Mouse (Mus musculus): ENCODE results near the gene Saa2.

DNA sequence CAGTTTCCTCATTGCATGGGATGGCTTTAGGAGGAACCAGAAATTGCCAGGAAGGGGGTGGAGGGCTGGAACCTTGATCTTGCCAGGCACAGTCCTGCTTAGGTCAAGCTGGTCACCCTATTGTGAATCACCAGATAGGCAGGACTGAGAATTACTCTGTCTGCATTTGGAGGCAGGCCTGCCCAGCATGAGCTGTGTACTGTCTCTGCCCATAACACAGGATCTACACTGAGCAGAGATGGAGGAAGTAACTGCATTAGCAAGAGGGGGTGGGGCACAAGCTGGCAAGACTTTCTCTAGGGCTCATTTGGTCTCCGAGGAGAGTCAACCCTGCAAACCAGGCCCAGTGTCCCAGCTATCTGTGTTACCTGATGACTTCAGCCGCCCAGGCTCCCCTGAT is 16.6 kb upstream of the Saa2 start:
- no peak for TF ChIP-seq POLR2A (IDR thresholded peaks at IDR 0.05; ENCODE audit: low read depth, low read length)
- TF ChIP-seq KAT2A (IDR thresholded peaks at IDR 0.05; ENCODE audit: insufficient replicate concordance, low read length), result no peak
- TF ChIP-seq MXI1 (IDR thresholded peaks at IDR 0.05; ENCODE audit: low read depth, low read length), result no peak
- TF ChIP-seq USF2 (conservative IDR thresholded peaks at IDR 0.05; ENCODE audit: low read depth, low read length), result no peak
- no peak for TF ChIP-seq BHLHE40 (IDR thresholded peaks at IDR 0.05; ENCODE audit: low read depth, low read length)
- TF ChIP-seq CTCF (conservative IDR thresholded peaks at IDR 0.05 in 1 of 2, IDR thresholded peaks at IDR 0.05 in 1 of 2; ENCODE audit: low read depth in 2 of 2, low read length in 2 of 2), result no peak

Measured in CH12.LX (cell line).